Comparison of ENCODE assay signal across 25 mouse cellular contexts in the genomic region with DNA sequence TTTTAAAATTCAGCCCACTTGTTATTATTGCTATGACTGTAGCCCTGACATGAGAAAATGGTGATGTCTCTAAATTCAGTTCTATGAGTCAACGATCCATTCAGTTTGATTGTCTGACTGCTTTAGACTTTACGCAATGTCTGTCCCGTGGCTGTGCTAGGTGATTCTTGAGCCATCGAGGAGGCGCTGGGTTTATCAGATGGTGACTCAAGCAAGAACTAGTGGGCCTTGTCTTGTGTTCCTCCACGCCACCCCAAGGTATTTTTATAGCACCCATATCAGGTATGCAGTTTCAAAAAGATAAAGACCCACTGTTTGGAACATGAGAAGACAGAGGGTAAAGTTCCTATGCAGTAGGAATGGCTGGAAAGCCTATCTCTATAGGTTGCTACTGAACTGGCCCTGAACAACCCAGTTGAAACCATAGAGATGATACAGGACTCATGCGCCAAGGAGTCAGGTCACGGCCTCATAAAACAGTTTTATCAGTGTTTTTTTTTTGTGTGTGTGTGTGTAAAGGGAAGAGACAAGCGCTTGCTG. TPM values are rescaled to one million over a fixed set of nuclear protein-coding genes. Genes with fewer than 3 reads are reported as not detected.
"Had no signal": no experiment of that assay in that cellular context is flagged by ENCODE, and none has a peak within 500 bp of the region (broad histone marks: within the 10 kb centered on the region; RNA-seq: fewer than 3 reads in every experiment).

No protein-coding gene starts in this region.

- H3K9me3 ChIP-seq: limb, embryonic 10.5 days; liver, embryonic 15.5 days; midbrain, embryonic 15.5 days; stomach, embryonic 15.5 days had no signal

- H3K4me1 ChIP-seq: limb, embryonic 10.5 days; liver, embryonic 15.5 days; megakaryocyte, embryonic 14.5 days; midbrain, embryonic 15.5 days; neural tube, embryonic 12.5 days; stomach, embryonic 15.5 days had no signal

- H3K36me3 ChIP-seq: limb, embryonic 10.5 days; liver, embryonic 15.5 days; midbrain, embryonic 15.5 days; neural tube, embryonic 12.5 days; stomach, embryonic 15.5 days had no signal

- H3K27me3 ChIP-seq: liver, embryonic 15.5 days; megakaryocyte, embryonic 14.5 days; midbrain, embryonic 15.5 days; neural tube, embryonic 12.5 days; stomach, embryonic 15.5 days had no signal

- H3K4me3 ChIP-seq: left cerebral cortex, adult 2 months; limb, embryonic 10.5 days; liver, embryonic 15.5 days; megakaryocyte, embryonic 14.5 days; midbrain, embryonic 15.5 days; neural tube, embryonic 12.5 days; stomach, embryonic 15.5 days had no signal

- DNase-seq: kidney, adult 11 months; kidney, adult 9 months; kidney, postnatal 36 days; lung, embryonic 14.5 days; lung, postnatal 10 days; right cerebral cortex, postnatal 4 days; spleen, adult 18-20 months; thymus, postnatal 4 days had no signal

- H3K27ac ChIP-seq: kidney, postnatal 0 days; limb, embryonic 10.5 days; liver, embryonic 15.5 days; macrophage; midbrain, embryonic 15.5 days; neural tube, embryonic 12.5 days; stomach, embryonic 15.5 days had no signal

- H3K9ac ChIP-seq: liver, embryonic 15.5 days; lung, embryonic 14.5 days; midbrain, embryonic 15.5 days; neural tube, embryonic 12.5 days; stomach, embryonic 15.5 days had no signal

- ATAC-seq: midbrain, embryonic 15.5 days had no signal

- H3K4me2 ChIP-seq: liver, embryonic 11.5 days; liver, embryonic 15.5 days; lung, embryonic 14.5 days; midbrain, embryonic 11.5 days; midbrain, embryonic 15.5 days; neural tube, embryonic 12.5 days; stomach, embryonic 15.5 days had no signal

RNA-seq across cellular contexts. Expression of a gene that starts 10.9 kb away (rescaled TPM):
- total RNA-seq: layer of hippocampus, postnatal 25 days; left cerebral cortex, adult 2 months; left cerebral cortex, postnatal 14 days; monocyte, adult 5-6 weeks; neutrophil, adult 5-6 weeks had no signal
- polyA plus RNA-seq: limb, embryonic 10.5 days; macrophage; midbrain, embryonic 11.5 days; midbrain, embryonic 15.5 days; neural tube, embryonic 12.5 days had no signal

RNA-seq across cellular contexts. Expression of a gene that starts 20.1 kb away (rescaled TPM):
- total RNA-seq: layer of hippocampus, adult 8-10 months; layer of hippocampus, postnatal 25 days; left cerebral cortex, adult 2 months; left cerebral cortex, postnatal 14 days had no signal
- polyA plus RNA-seq: kidney, postnatal 0 days; limb, embryonic 10.5 days; limb, embryonic 14.5 days; lung, embryonic 14.5 days; macrophage; midbrain, embryonic 11.5 days; midbrain, embryonic 15.5 days; neural tube, embryonic 12.5 days had no signal

RNA-seq across cellular contexts. Expression of a gene that starts 43.9 kb away (rescaled TPM):
- total RNA-seq: monocyte, adult 5-6 weeks; neutrophil, adult 5-6 weeks had no signal
- polyA plus RNA-seq: kidney, postnatal 0 days; limb, embryonic 10.5 days; liver, embryonic 11.5 days; liver, embryonic 15.5 days; lung, embryonic 14.5 days; macrophage; midbrain, embryonic 11.5 days; midbrain, embryonic 15.5 days; neural tube, embryonic 12.5 days; stomach, embryonic 15.5 days had no signal
